Mouse (Mus musculus): Measurements from ENCODE around the gene Cacna1a. TPM values are rescaled to one million over a fixed set of nuclear protein-coding genes. Genes with fewer than 3 reads are reported as not detected.

Cacna1a gene
- total RNA-seq (2023): 10 to 100 TPM in 1 of 2 experiments, 1 to 10 TPM in 1; 8.5 to 11.6 TPM

GRCm38 (mm10) chr8:84388275-84388674 is at the start of gene Cacna1a:
Cacna1a (plus strand) TSS chr8:84388440.

GRCm38 (mm10) chr8:84662581-84663065 is 274.4 kb downstream of the Cacna1a start, which contains the start of gene Ier2:
Ier2 (minus strand) TSS chr8:84662852.

GRCm38 (mm10) chr8:84686191-84687002 is 298.2 kb downstream of the Cacna1a start, which contains the start of gene Trmt1:
Trmt1 (plus strand) TSS chr8:84686307.

GRCm38 (mm10) chr8:84687705-84688100 is 299.5 kb downstream of the Cacna1a start, which contains the start of gene Nacc1:
Nacc1 (minus strand) TSS chr8:84687862.

Other genes starting within 250 kb of the Cacna1a start
- gene Cc2d1a, start 240.5 kb upstream of the Cacna1a start, total RNA-seq (2023): 10 to 100 TPM; 34.1 to 37.3 TPM
- 1 to 10 TPM; 2.0 to 4.1 TPM for gene 4930432K21Rik, start 240.4 kb upstream of the Cacna1a start, total RNA-seq (2023)
- gene Nanos3, start 203.2 kb upstream of the Cacna1a start, total RNA-seq (2023): not detected
- 10 to 100 TPM; 25.0 to 26.5 TPM for gene Zswim4, start 151.4 kb upstream of the Cacna1a start, total RNA-seq (2023)
- 100 to 1,000 TPM; 166 to 169 TPM for gene D8Ertd738e, start 138.7 kb upstream of the Cacna1a start, total RNA-seq (2023)
- 10 to 100 TPM; 38.4 to 42.1 TPM for gene Mri1, start 131.1 kb upstream of the Cacna1a start, total RNA-seq (2023)
- 10 to 100 TPM; 21.3 to 22.5 TPM for gene Ccdc130, start 118.1 kb upstream of the Cacna1a start, total RNA-seq (2023)